In the genomic region with DNA sequence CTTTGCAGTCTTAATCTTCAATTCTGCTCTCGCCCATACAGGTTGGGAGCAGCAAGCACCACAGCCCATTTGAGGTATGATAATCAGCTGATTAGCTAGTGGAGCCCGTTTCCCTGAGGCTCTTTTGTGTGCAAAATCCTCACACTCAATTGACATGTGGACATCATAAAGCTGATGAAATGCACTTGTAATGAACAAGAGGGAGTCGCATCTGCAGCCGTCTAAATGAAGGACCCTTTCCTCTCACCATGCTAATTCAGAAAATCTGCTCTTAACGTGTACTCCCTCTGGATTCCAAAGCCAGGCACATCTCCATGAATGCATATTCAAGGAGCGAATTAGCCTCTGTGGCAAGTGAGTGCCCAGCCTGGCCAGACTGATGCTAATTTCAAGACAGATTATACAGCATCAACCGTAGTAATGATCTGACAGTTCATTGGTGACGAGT, we compare ENCODE assay signal across 11 mouse cellular contexts.
DNase-seq lines count a peak whose midpoint lies in the region; ATAC-seq lines count a peak whose summit lies in the region.
"Had no signal": no experiment of that assay in that cellular context is flagged by ENCODE, and none has a peak within 500 bp of the region (broad histone marks: within the 10 kb centered on the region; RNA-seq: fewer than 3 reads in every experiment).

No protein-coding gene starts in this region.

- no peak overlapping the region for H3K27ac ChIP-seq in heart, embryonic 11.5 days (ENCODE audit: low read depth, low read length)
- peak overlapping the region; percentile 32 for H3K27ac ChIP-seq in hindbrain, embryonic 11.5 days (ENCODE audit: low read depth, low read length)
- H3K27ac ChIP-seq in midbrain, embryonic 14.5 days (replicated peaks; ENCODE audit: low read depth, low read length): peak overlapping the region; percentile 83

- no peaks in the 10 kb centered on the region for H3K9me3 ChIP-seq in heart, embryonic 11.5 days (replicated peaks; ENCODE audit: control insufficient read depth, low read length)
- no peaks in the 10 kb centered on the region for H3K9me3 ChIP-seq in hindbrain, embryonic 11.5 days (ENCODE audit: control insufficient read depth, low read length)
- H3K9me3 ChIP-seq in midbrain, embryonic 14.5 days (ENCODE audit: control insufficient read depth, low read length): no peaks in the 10 kb centered on the region

- H3K9ac ChIP-seq in heart, embryonic 11.5 days (ENCODE audit: low read depth, low read length): no peak overlapping the region
- peak overlapping the region; percentile 2; the same call in 1 of the 2 replicates for H3K9ac ChIP-seq in hindbrain, embryonic 11.5 days (ENCODE audit: low read depth, low read length)
- H3K9ac ChIP-seq in midbrain, embryonic 14.5 days (replicated peaks; ENCODE audit: low read length): no peak overlapping the region; the same call in 1 of the 2 replicates

- H3K4me1 ChIP-seq in heart, embryonic 11.5 days (ENCODE audit: control insufficient read depth, insufficient read depth, low read length): peaks cover 8% of the 10 kb centered on the region
- H3K4me1 ChIP-seq in hindbrain, embryonic 11.5 days (replicated peaks; ENCODE audit: control insufficient read depth, insufficient read depth, low read length): no peaks in the 10 kb centered on the region; the same call in 1 of the 2 replicates
- peaks cover 42% of the 10 kb centered on the region for H3K4me1 ChIP-seq in midbrain, embryonic 14.5 days (ENCODE audit: control insufficient read depth, insufficient read depth, low read length)

- DNase-seq in heart, postnatal 10 days: no peak
- peak; percentile 43 for DNase-seq in embryo, embryonic 11 days
- peak; percentile 58 for DNase-seq in hindbrain, embryonic 11.5 days (ENCODE audit: low spot score)
- peak; percentile 81 for DNase-seq in midbrain, embryonic 14.5 days
- no peak for DNase-seq in adrenal gland, adult 18-20 months (ENCODE audit: low spot score in 2 of 2)
- no peak for DNase-seq in left cerebral cortex, postnatal 4 days
- DNase-seq: B cell, adult 2 months; lung, postnatal 36 days had no signal

- no peaks in the 10 kb centered on the region for H3K27me3 ChIP-seq in heart, embryonic 11.5 days (ENCODE audit: control insufficient read depth, insufficient read depth, low read length)
- no peaks in the 10 kb centered on the region for H3K27me3 ChIP-seq in hindbrain, embryonic 11.5 days (ENCODE audit: control insufficient read depth, insufficient read depth, low read length)
- no peaks in the 10 kb centered on the region for H3K27me3 ChIP-seq in midbrain, embryonic 14.5 days (ENCODE audit: control insufficient read depth, insufficient read depth, low read length)

- intact Hi-C loops in heart, postnatal 10 days (cut with DNase I): no loop called here
- intact Hi-C loops in left cerebral cortex, postnatal 4 days (cut with DNase I): no loop called here

- peak overlapping the region; percentile 78 for H3K4me2 ChIP-seq in heart, embryonic 11.5 days
- H3K4me2 ChIP-seq in hindbrain, embryonic 11.5 days (replicated peaks; ENCODE audit: low read depth, low read length): peak overlapping the region; percentile 47
- peak overlapping the region; percentile 57 for H3K4me2 ChIP-seq in midbrain, embryonic 14.5 days (ENCODE audit: low read length)

- no peaks in the 10 kb centered on the region for H3K36me3 ChIP-seq in heart, embryonic 11.5 days (ENCODE audit: control insufficient read depth, insufficient read depth, low read length)
- no peaks in the 10 kb centered on the region for H3K36me3 ChIP-seq in hindbrain, embryonic 11.5 days (ENCODE audit: control insufficient read depth, insufficient read depth, low read length)
- H3K36me3 ChIP-seq in midbrain, embryonic 14.5 days (ENCODE audit: control insufficient read depth, insufficient read depth, low read length): no peaks in the 10 kb centered on the region

- no peak for ATAC-seq in heart, embryonic 11.5 days (replicated peaks; ENCODE audit: insufficient number of reproducible peaks, low FRiP score, low TSS enrichment)
- ATAC-seq in hindbrain, embryonic 11.5 days (ENCODE audit: low FRiP score): peak; percentile 77
- peak; percentile 83 for ATAC-seq in midbrain, embryonic 14.5 days (ENCODE audit: low FRiP score, low TSS enrichment)
- ATAC-seq in cerebellum, adult (ENCODE audit: insufficient number of reproducible peaks, low FRiP score, low TSS enrichment): no peak
- ATAC-seq: Patski had no signal

- 19% methylated on average over 8 of the region's 8 CpGs for WGBS in heart, embryonic 11.5 days (ENCODE audit: insufficient replicate concordance)
- WGBS in hindbrain, embryonic 11.5 days: 13% methylated on average over 8 of the region's 8 CpGs
- WGBS in midbrain, embryonic 14.5 days: 2% methylated on average over 8 of the region's 8 CpGs

- peak overlapping the region; percentile 13; the same call in 1 of the 2 replicates for H3K4me3 ChIP-seq in heart, embryonic 11.5 days (ENCODE audit: low read depth, low read length)
- H3K4me3 ChIP-seq in hindbrain, embryonic 11.5 days (ENCODE audit: low read depth, low read length): no peak overlapping the region
- H3K4me3 ChIP-seq in midbrain, embryonic 14.5 days (replicated peaks; ENCODE audit: low read depth, low read length): 0 out of 2 replicates have a peak overlapping the region, but pooled peaks have one; percentile 15

Comparison
In these comparisons a context has a peak if more than half of its experiments do, and no peak if none do; other contexts are left out.
1. ATAC-seq: peak in hindbrain, embryonic 11.5 days (single experiment) and midbrain, embryonic 14.5 days (single experiment); none in heart, embryonic 11.5 days (single experiment) and cerebellum, adult (single experiment).
2. DNase-seq: peak in embryo, embryonic 11 days (single experiment), hindbrain, embryonic 11.5 days (single experiment) and midbrain, embryonic 14.5 days (single experiment); none in heart, postnatal 10 days (0 of 2), adrenal gland, adult 18-20 months (0 of 2) and left cerebral cortex, postnatal 4 days (single experiment).
3. Peak in every context shown above with its lines, with median percentiles within 50 percentile points of each other: H3K4me2 ChIP-seq.